Mouse (Mus musculus) CH12.LX (cell line): ENCODE results near the gene Atp5g2. TPM values are rescaled to one million over a fixed set of nuclear protein-coding genes. Genes with fewer than 3 reads are reported as not detected.

Experiments
- DNase-seq: peaks from one replicate; pipeline ENCODE4 v3.0.0-alpha.2; 2013; ENCODE audit errors: extremely low read depth
- H3K27ac ChIP-seq: 2 replicates; pipeline ENCODE4 v1.5.1; 2012; ENCODE audit warnings: low read depth, mild to moderate bottlenecking, control low read depth, moderate library complexity; ENCODE audit not compliant: insufficient read depth
- H3K27me3 ChIP-seq: replicated peaks from 2 replicates; pipeline ENCODE3; 2012; ENCODE audit warnings: inconsistent platforms
- H3K36me3 ChIP-seq, 2 experiments: replicated peaks in 1 of 2; 2 replicates each; pipeline versions ENCODE3 to v1.6.1; 2012; ENCODE audit warnings: inconsistent platforms in 1 of 2, low read length in 1 of 2, mild to moderate bottlenecking in 1 of 2, mixed read lengths in 1 of 2, moderate library complexity in 1 of 2; ENCODE audit not compliant: control insufficient read depth in 1 of 2, insufficient read depth in 1 of 2
- H3K4me1 ChIP-seq, 2 experiments: 2 replicates each; pipeline ENCODE4 v1.6.1; 2012; ENCODE audit warnings: inconsistent platforms in 1 of 2, moderate library complexity in 1 of 2; ENCODE audit not compliant: insufficient read depth in 2 of 2, control insufficient read depth in 1 of 2
- H3K4me2 ChIP-seq: 2 replicates; pipeline ENCODE4 v1.6.1; 2012; ENCODE audit warnings: low read depth, mild to moderate bottlenecking, control low read depth; ENCODE audit not compliant: poor library complexity, insufficient read depth, severe bottlenecking
- H3K4me3 ChIP-seq, 3 experiments: fragments of 150-350 bp in 1 of 3; sonication (generic) in 1 of 3; replicated peaks in 1 of 3; 2 replicates each; pipeline versions ENCODE3 to v1.5.1; 2011 to 2012; ENCODE audit warnings: low read depth in 2 of 3, low read length in 2 of 3, mild to moderate bottlenecking in 2 of 3, moderate library complexity in 2 of 3, control low read depth in 1 of 3, improper control_type of control experiment in 1 of 3, inconsistent platforms in 1 of 3, mixed read lengths in 1 of 3; ENCODE audit not compliant: poor library complexity in 1 of 3
- H3K79me2 ChIP-seq: replicated peaks from 2 replicates; pipeline ENCODE4 v1.6.1; 2012; ENCODE audit warnings: mild to moderate bottlenecking, moderate library complexity; ENCODE audit not compliant: control insufficient read depth, poor library complexity, insufficient read depth, severe bottlenecking; ENCODE audit errors: extremely low read depth
- H3K9ac ChIP-seq: 2 replicates; pipeline ENCODE4 v1.6.1; 2012; ENCODE audit warnings: low read depth, mild to moderate bottlenecking, control low read depth, moderate library complexity; ENCODE audit not compliant: insufficient read depth
- H3K9me3 ChIP-seq: replicated peaks from 2 replicates; pipeline ENCODE3; 2012; ENCODE audit warnings: low read length, inconsistent platforms, mixed read lengths
- BHLHE40 ChIP-seq: IDR thresholded peaks from 2 replicates; pipeline ENCODE4 v1.6.1; 2011; ENCODE audit warnings: mild to moderate bottlenecking, low read depth, low read length, improper control_type of control experiment
- CHD1 ChIP-seq: IDR thresholded peaks from 2 replicates; pipeline ENCODE4 v1.6.1; 2012; ENCODE audit warnings: low read depth, low read length, improper control_type of control experiment, inconsistent platforms
- CHD2 ChIP-seq: IDR thresholded peaks from 2 replicates; pipeline ENCODE4 v1.6.1; 2011; ENCODE audit warnings: low read length, improper control_type of control experiment
- CTCF ChIP-seq, 2 experiments: IDR thresholded peaks in 1 of 2; conservative IDR thresholded peaks in 1 of 2; 2 replicates each; pipeline ENCODE4 v1.5.1; 2011 to 2012; ENCODE audit warnings: low read depth in 2 of 2, low read length in 2 of 2, improper control_type of control experiment in 1 of 2, inconsistent platforms in 1 of 2, mild to moderate bottlenecking in 1 of 2, moderate library complexity in 1 of 2
- E2F4 ChIP-seq: IDR thresholded peaks from 2 replicates; pipeline ENCODE4 v1.6.1; 2011; ENCODE audit warnings: low read depth, low read length, improper control_type of control experiment; ENCODE audit not compliant: insufficient replicate concordance
- ELF1 ChIP-seq: IDR thresholded peaks from 2 replicates; pipeline ENCODE4 v1.6.1; 2014; ENCODE audit warnings: low read depth, mild to moderate bottlenecking, inconsistent platforms, low read length, improper control_type of control experiment
- EP300 ChIP-seq: IDR thresholded peaks from 2 replicates; pipeline ENCODE4 v1.6.1; 2011; ENCODE audit warnings: low read length, improper control_type of control experiment
- ETS1 ChIP-seq: conservative IDR thresholded peaks from 2 replicates; pipeline ENCODE4 v1.6.1; 2012; ENCODE audit warnings: low read depth, mild to moderate bottlenecking, inconsistent platforms, low read length, improper control_type of control experiment, moderate library complexity
- HCFC1 ChIP-seq: IDR thresholded peaks from 2 replicates; pipeline ENCODE4 v1.6.1; 2012; ENCODE audit warnings: low read depth, mild to moderate bottlenecking, inconsistent platforms, low read length, improper control_type of control experiment
- IRF4 ChIP-seq: IDR thresholded peaks from 2 replicates; pipeline ENCODE4 v1.6.1; 2014; ENCODE audit warnings: low read depth, mild to moderate bottlenecking, inconsistent platforms, low read length, improper control_type of control experiment
- JUN ChIP-seq: IDR thresholded peaks from 2 replicates; pipeline ENCODE4 v1.6.1; 2011; ENCODE audit warnings: low read depth, mild to moderate bottlenecking, low read length, improper control_type of control experiment, moderate library complexity; ENCODE audit not compliant: insufficient read depth
- JUND ChIP-seq: conservative IDR thresholded peaks from 2 replicates; pipeline ENCODE4 v1.6.1; 2011; ENCODE audit warnings: low read depth, low read length, improper control_type of control experiment
- MAFK ChIP-seq: IDR thresholded peaks from 2 replicates; pipeline ENCODE4 v1.6.1; 2011; ENCODE audit warnings: low read length, improper control_type of control experiment; ENCODE audit not compliant: insufficient replicate concordance
- MAX ChIP-seq: IDR thresholded peaks from 2 replicates; pipeline ENCODE4 v1.6.1; 2011; ENCODE audit warnings: low read length, improper control_type of control experiment
- MAZ ChIP-seq: IDR thresholded peaks from 2 replicates; pipeline ENCODE4 v1.6.1; 2012; ENCODE audit warnings: low read depth, mild to moderate bottlenecking, inconsistent platforms, low read length, improper control_type of control experiment, moderate library complexity
- MEF2A ChIP-seq: IDR thresholded peaks from 2 replicates; pipeline ENCODE4 v1.6.1; 2014; ENCODE audit warnings: low read depth, mild to moderate bottlenecking, inconsistent platforms, low read length, improper control_type of control experiment, borderline replicate concordance
- MXI1 ChIP-seq: IDR thresholded peaks from 2 replicates; pipeline ENCODE4 v1.6.1; 2011; ENCODE audit warnings: mild to moderate bottlenecking, low read depth, low read length, improper control_type of control experiment
- MYC ChIP-seq: IDR thresholded peaks from 2 replicates; pipeline ENCODE4 v1.6.1; 2011; ENCODE audit warnings: low read depth, mild to moderate bottlenecking, improper control_type of control experiment, low read length
- NELFE ChIP-seq: IDR thresholded peaks from 2 replicates; pipeline ENCODE4 v1.6.1; 2011; ENCODE audit warnings: low read depth, low read length, improper control_type of control experiment
- NRF1 ChIP-seq: IDR thresholded peaks from 2 replicates; pipeline ENCODE4 v1.6.1; 2014; ENCODE audit warnings: low read depth, mild to moderate bottlenecking, inconsistent platforms, low read length, improper control_type of control experiment, moderate library complexity
- PAX5 ChIP-seq: IDR thresholded peaks from 2 replicates; pipeline ENCODE4 v1.6.1; 2012; ENCODE audit warnings: low read length, inconsistent platforms, mixed read lengths
- POLR2A ChIP-seq: IDR thresholded peaks from 2 replicates; pipeline ENCODE4 v1.6.1; 2011; ENCODE audit warnings: low read depth, mild to moderate bottlenecking, improper control_type of control experiment, low read length
- POLR2AphosphoS2 ChIP-seq: IDR thresholded peaks from 2 replicates; pipeline ENCODE4 v1.6.1; 2011; ENCODE audit warnings: low read depth, low read length, improper control_type of control experiment
- RAD21 ChIP-seq: IDR thresholded peaks from 2 replicates; pipeline ENCODE4 v1.6.1; 2011; ENCODE audit warnings: low read depth, mild to moderate bottlenecking, low read length, improper control_type of control experiment, moderate library complexity
- SIN3A ChIP-seq: IDR thresholded peaks from 2 replicates; pipeline ENCODE4 v1.6.1; 2012; ENCODE audit warnings: low read length, improper control_type of control experiment, inconsistent platforms
- SMC3 ChIP-seq: IDR thresholded peaks from 2 replicates; pipeline ENCODE4 v1.6.1; 2011; ENCODE audit warnings: low read depth, low read length, improper control_type of control experiment
- TCF12 ChIP-seq: IDR thresholded peaks from 2 replicates; pipeline ENCODE4 v1.6.1; 2014; ENCODE audit warnings: low read depth, mild to moderate bottlenecking, inconsistent platforms, low read length, improper control_type of control experiment
- USF1 ChIP-seq: IDR thresholded peaks from 2 replicates; pipeline ENCODE4 v1.6.1; 2014; ENCODE audit warnings: low read depth, mild to moderate bottlenecking, inconsistent platforms, low read length, improper control_type of control experiment
- USF2 ChIP-seq: conservative IDR thresholded peaks from 2 replicates; pipeline ENCODE4 v1.6.1; 2011; ENCODE audit warnings: low read depth, low read length, improper control_type of control experiment
- ZC3H11A ChIP-seq: IDR thresholded peaks from 2 replicates; pipeline ENCODE4 v1.6.1; 2012; ENCODE audit warnings: low read depth, mild to moderate bottlenecking, inconsistent platforms, low read length, improper control_type of control experiment
- ZKSCAN1 ChIP-seq: IDR thresholded peaks from 2 replicates; pipeline ENCODE4 v1.6.1; 2012; ENCODE audit warnings: low read depth, inconsistent platforms, low read length, improper control_type of control experiment, borderline replicate concordance
- ZNF384 ChIP-seq: IDR thresholded peaks from 2 replicates; pipeline ENCODE4 v1.6.1; 2012; ENCODE audit warnings: low read depth, low read length, improper control_type of control experiment, inconsistent platforms
- dilution Hi-C: fragments of 300-500 bp; cut with MboI; formaldehyde crosslinking; loops from 2 replicates; pipeline ENCODE4 v1.14.3; 2020; ENCODE audit warnings: low sequenced_read_pairs; ENCODE audit not compliant: extremely low pct_unique_long_range_greater_than_20kb, extremely low pct_ligation_motif_present
- in situ Hi-C: fragments of 300-500 bp; cut with MboI; formaldehyde crosslinking; loops from 3 replicates; pipeline ENCODE4 v1.14.3; 2019; ENCODE audit warnings: low sequenced_read_pairs, low pct_ligation_motif_present, low pct_unique_long_range_greater_than_20kb, mixed read lengths
- polyA plus RNA-seq: library from polyadenylated mRNA; unstranded; fragments of >175 nt; gene quantifications from 2 replicates; pipeline ENCODE4 v1.2.1, GENCODE M21; 2012; ENCODE audit warnings: low read depth; ENCODE audit not compliant: insufficient read length
- total RNA-seq, 2 experiments: library from RNA; depleted of rRNA; stranded (reverse); fragments of 300-350 nt in 1 of 2; fragments of >200 nt in 1 of 2; gene quantifications; 2 replicates each; pipeline ENCODE4 v1.2.3; 2012 to 2014

The Atp5g2 gene
- total and polyA plus RNA-seq, 3 experiments: 33.9 to 589 (median 281) TPM

- peaks cover 10 to 69% of the 10 kb centered on the region in 2 experiments for H3K4me1 ChIP-seq
- H3K9ac ChIP-seq: no peak overlapping the region
- in situ Hi-C loops: loop anchor here (10.0 kb wide), 1 partner anchor 121 kb away; no protein-coding TSS in a partner anchor
- no peak overlapping the region for H3K27ac ChIP-seq
- peaks cover 65 to 88% of the 10 kb centered on the region in 2 experiments for H3K36me3 ChIP-seq
- DNase-seq: peak; percentile 91
- H3K79me2 ChIP-seq: peaks cover 23% of the 10 kb centered on the region
- no peaks in the 10 kb centered on the region for H3K9me3 ChIP-seq
- H3K4me3 ChIP-seq: no peak overlapping the region
- no peak overlapping the region for H3K4me2 ChIP-seq
- no peaks in the 10 kb centered on the region for H3K27me3 ChIP-seq
- dilution Hi-C loops: no loop called here
- no peak for TF ChIP-seq E2F4
- peak; percentile 54 for TF ChIP-seq RAD21
- no peak for TF ChIP-seq JUND
- TF ChIP-seq CHD2: no peak
- peak; percentile 34 for TF ChIP-seq SMC3
- TF ChIP-seq USF1: no peak
- no peak for TF ChIP-seq TCF12
- TF ChIP-seq POLR2AphosphoS2: no peak
- 0 out of 2 replicates have a peak, but pooled peaks have one; percentile 19 for TF ChIP-seq POLR2A
- TF ChIP-seq NELFE: no peak
- no peak for TF ChIP-seq IRF4
- no peak for TF ChIP-seq PAX5
- TF ChIP-seq MAZ: no peak
- TF ChIP-seq SIN3A: no peak
- TF ChIP-seq ELF1: peak; percentile 15; the same call in 1 of the 2 replicates
- TF ChIP-seq CTCF (conservative IDR thresholded peaks at IDR 0.05 in 1 of 2, IDR thresholded peaks at IDR 0.05 in 1 of 2; ENCODE audit: low read depth in 2 of 2, low read length in 2 of 2): peak; percentile 79 to 92
- no peak for TF ChIP-seq MAFK
- no peak for TF ChIP-seq MAX
- TF ChIP-seq MXI1: no peak
- TF ChIP-seq HCFC1: no peak
- no peak for TF ChIP-seq MYC
Observed at GRCm38 (mm10) chr15:102665494-102665893, 6.7 kb downstream of the Atp5g2 start.

DNA sequence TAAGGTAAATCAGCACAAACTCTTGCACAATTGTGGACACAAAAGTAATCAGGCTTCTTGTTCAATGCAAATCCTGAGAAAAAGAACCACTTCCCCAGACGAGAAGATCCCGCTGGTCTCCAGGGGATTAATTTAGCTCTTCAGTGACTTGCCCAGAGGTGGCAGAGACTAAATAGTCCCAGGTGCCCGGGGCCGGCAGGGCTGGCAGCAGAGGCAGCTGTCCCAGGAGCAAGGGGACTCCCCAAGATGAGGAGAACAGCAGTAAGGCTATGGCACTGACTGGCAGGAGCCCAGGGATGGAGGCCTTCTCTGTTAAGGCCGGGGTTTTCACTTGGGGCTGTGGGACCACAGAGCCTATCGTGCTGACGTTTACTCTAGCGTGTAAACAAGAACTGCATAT, 8.3 kb downstream of the Atp5g2 start:
- Histone ChIP-seq H3K4me3 (no peak overlapping the region), H3K4me1 (peaks cover 5 to 63% of the 10 kb centered on the region in 2 experiments), H3K36me3 (peaks cover 64 to 91% of the 10 kb centered on the region in 2 experiments), H3K4me2 (no peak overlapping the region), H3K27me3 (no peaks in the 10 kb centered on the region), H3K9ac (no peak overlapping the region), H3K27ac (0 out of 2 replicates have a peak overlapping the region, but pooled peaks have one; percentile 77), H3K9me3 (no peaks in the 10 kb centered on the region), H3K79me2 (peaks cover 7% of the 10 kb centered on the region)
- in situ Hi-C loops: loop anchor here (5.0 to 10.0 kb wide), 2 partner anchors 37 to 119 kb away; partner anchors contain the start of genes Atf7 and Gm28047
- DNase-seq: peak; percentile 93
- dilution Hi-C loops: no loop called here
- TF ChIP-seq EP300 (0 out of 2 replicates have a peak, but pooled peaks have one; percentile 41), ZKSCAN1 (no peak), JUN (no peak), USF2 (no peak), SIN3A (peak; percentile 45; the same call in 1 of the 2 replicates), MEF2A (no peak; the same call in 1 of the 2 replicates), NRF1 (no peak), BHLHE40 (peak; percentile 34; the same call in 1 of the 2 replicates), IRF4 (0 out of 2 replicates have a peak, but pooled peaks have one; percentile 7), ZNF384 (no peak), ZC3H11A (no peak), CHD1 (no peak), ETS1 (peak; percentile 54), TCF12 (peak; percentile 14; the same call in 1 of the 2 replicates)
